Mouse (Mus musculus): ENCODE data around the gene Cyb5d2. TPM values are rescaled to one million over a fixed set of nuclear protein-coding genes. Genes with fewer than 3 reads are reported as not detected.

Cyb5d2 gene
- total and polyA plus RNA-seq, 2 experiments from 2014 or later = 7.3 to 10.2 TPM

GRCm38 (mm10) chr11:72821041-72821440, 25.1 kb upstream of the Cyb5d2 start:
- H3K27me3 ChIP-seq (ENCODE audit: control insufficient read depth, insufficient read depth, low read length) = no peaks in the 10 kb centered on the region
- ATAC-seq (ENCODE audit: insufficient read depth, low read depth) (no peak), DNase-seq (ENCODE audit: low spot score) (no peak)
- no peak overlapping the region for H3K27ac ChIP-seq (ENCODE audit: low read depth)
- H3K4me1 ChIP-seq (ENCODE audit: control insufficient read depth, insufficient read depth) = no peaks in the 10 kb centered on the region
- no peaks in the 10 kb centered on the region for H3K9me3 ChIP-seq (replicated peaks; ENCODE audit: control insufficient read depth, low read length)
- H3K4me3 ChIP-seq (ENCODE audit: low read depth, low read length) = no peak overlapping the region
- no peak overlapping the region for H3K9ac ChIP-seq (replicated peaks; ENCODE audit: low read depth, low read length)
- H3K4me2 ChIP-seq (ENCODE audit: low read depth, low read length) = no peak overlapping the region
- H3K36me3 ChIP-seq (replicated peaks; ENCODE audit: control insufficient read depth, insufficient read depth, low read length) = peaks cover 70% of the 10 kb centered on the region
- TF ChIP-seq CTCF (IDR thresholded peaks at IDR 0.05; ENCODE audit: low read depth) (no peak), EP300 (IDR thresholded peaks at IDR 0.05; ENCODE audit: low read depth) (no peak)
- 89% methylated on average over 7 of the region's 7 CpGs for WGBS

GRCm38 (mm10) chr11:72818067-72818466, 22.1 kb upstream of the Cyb5d2 start:
- no peaks in the 10 kb centered on the region for H3K4me1 ChIP-seq (ENCODE audit: control insufficient read depth, insufficient read depth)
- WGBS = 90% methylated on average over 7 of the region's 7 CpGs
- no peaks in the 10 kb centered on the region for H3K27me3 ChIP-seq (ENCODE audit: control insufficient read depth, insufficient read depth, low read length)
- no peak overlapping the region for H3K9ac ChIP-seq (replicated peaks; ENCODE audit: low read depth, low read length)
- peaks cover 46% of the 10 kb centered on the region for H3K36me3 ChIP-seq (replicated peaks; ENCODE audit: control insufficient read depth, insufficient read depth, low read length)
- TF ChIP-seq EP300 (IDR thresholded peaks at IDR 0.05; ENCODE audit: low read depth) (no peak), CTCF (IDR thresholded peaks at IDR 0.05; ENCODE audit: low read depth) (no peak)
- H3K9me3 ChIP-seq (replicated peaks; ENCODE audit: control insufficient read depth, low read length) = no peaks in the 10 kb centered on the region
- ATAC-seq (ENCODE audit: insufficient read depth, low read depth) (no peak), DNase-seq (ENCODE audit: low spot score) (no peak)
- H3K4me2 ChIP-seq (ENCODE audit: low read depth, low read length) = no peak overlapping the region
- no peak overlapping the region for H3K4me3 ChIP-seq (ENCODE audit: low read depth, low read length)
- H3K27ac ChIP-seq (ENCODE audit: low read depth) = no peak overlapping the region

DNA sequence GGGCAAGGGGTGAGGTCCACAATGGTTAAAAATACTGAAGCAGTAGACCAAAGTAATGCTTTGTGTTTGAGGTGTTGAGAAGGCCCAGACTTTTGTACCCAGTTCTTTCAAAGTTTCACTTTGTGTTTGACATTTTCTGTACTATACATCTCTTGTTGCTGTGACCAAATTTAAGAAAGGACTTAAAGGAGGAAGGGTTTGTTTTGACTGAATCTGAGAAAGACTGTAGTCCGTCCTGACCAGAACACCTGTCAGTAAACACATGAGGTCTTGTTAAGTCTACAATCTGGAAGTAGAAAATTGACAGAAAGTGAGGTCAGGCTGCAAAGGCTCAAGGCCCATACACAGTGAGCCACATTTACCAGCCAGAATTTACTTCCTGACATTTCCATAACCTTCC, 20.9 kb upstream of the Cyb5d2 start:
- ATAC-seq (ENCODE audit: insufficient read depth, low read depth) (no peak), DNase-seq (ENCODE audit: low spot score) (no peak)
- WGBS = 88% methylated on average over 1 of the region's 1 CpGs
- no peak overlapping the region for H3K4me2 ChIP-seq (ENCODE audit: low read depth, low read length)
- no peak overlapping the region for H3K9ac ChIP-seq (replicated peaks; ENCODE audit: low read depth, low read length)
- no peak overlapping the region for H3K4me3 ChIP-seq (ENCODE audit: low read depth, low read length)
- no peaks in the 10 kb centered on the region for H3K27me3 ChIP-seq (ENCODE audit: control insufficient read depth, insufficient read depth, low read length)
- H3K36me3 ChIP-seq (replicated peaks; ENCODE audit: control insufficient read depth, insufficient read depth, low read length) = peaks cover 36% of the 10 kb centered on the region
- no peaks in the 10 kb centered on the region for H3K4me1 ChIP-seq (ENCODE audit: control insufficient read depth, insufficient read depth)
- H3K27ac ChIP-seq (ENCODE audit: low read depth) = no peak overlapping the region
- no peaks in the 10 kb centered on the region for H3K9me3 ChIP-seq (replicated peaks; ENCODE audit: control insufficient read depth, low read length)
- TF ChIP-seq EP300 (IDR thresholded peaks at IDR 0.05; ENCODE audit: low read depth) (no peak), CTCF (IDR thresholded peaks at IDR 0.05; ENCODE audit: low read depth) (no peak)

GRCm38 (mm10) chr11:72814188-72814587, 18.2 kb upstream of the Cyb5d2 start:
- TF ChIP-seq CTCF (IDR thresholded peaks at IDR 0.05; ENCODE audit: low read depth) = no peak
- no peak for TF ChIP-seq EP300 (IDR thresholded peaks at IDR 0.05; ENCODE audit: low read depth)
- Histone ChIP-seq H3K27ac (ENCODE audit: low read depth) (no peak overlapping the region), H3K4me2 (ENCODE audit: low read depth, low read length) (no peak overlapping the region), H3K4me1 (ENCODE audit: control insufficient read depth, insufficient read depth) (no peaks in the 10 kb centered on the region), H3K36me3 (replicated peaks; ENCODE audit: control insufficient read depth, insufficient read depth, low read length) (peaks cover 11% of the 10 kb centered on the region), H3K9me3 (replicated peaks; ENCODE audit: control insufficient read depth, low read length) (no peaks in the 10 kb centered on the region), H3K27me3 (ENCODE audit: control insufficient read depth, insufficient read depth, low read length) (no peaks in the 10 kb centered on the region), H3K4me3 (ENCODE audit: low read depth, low read length) (no peak overlapping the region), H3K9ac (replicated peaks; ENCODE audit: low read depth, low read length) (no peak overlapping the region)
- no peak for ATAC-seq (ENCODE audit: insufficient read depth, low read depth)
- DNase-seq (ENCODE audit: low spot score) = no peak
- WGBS = 81% methylated on average over 2 of the region's 2 CpGs

DNA sequence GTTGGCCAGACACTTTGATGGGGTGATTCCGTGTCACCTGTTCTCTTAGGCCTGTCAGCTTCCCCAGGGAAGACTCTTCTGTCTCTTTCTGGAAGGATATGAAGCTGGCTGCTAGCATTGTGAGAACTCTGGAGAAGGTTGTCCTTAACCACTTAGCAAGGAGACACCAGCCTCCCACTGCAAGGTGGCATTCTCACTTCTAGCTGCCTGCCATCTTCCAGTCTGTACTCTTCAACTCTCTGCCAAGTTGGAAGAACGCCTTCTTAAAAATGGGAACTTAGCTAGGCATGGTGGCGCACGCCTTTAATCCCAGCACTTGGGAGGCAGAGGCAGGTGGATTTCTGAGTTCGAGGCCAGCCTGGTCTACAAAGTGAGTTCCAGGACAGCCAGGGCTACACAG, 17.7 kb upstream of the Cyb5d2 start:
- 94% methylated on average over 5 of the region's 5 CpGs for WGBS
- ATAC-seq (ENCODE audit: insufficient read depth, low read depth) = no peak
- no peaks in the 10 kb centered on the region for H3K27me3 ChIP-seq (ENCODE audit: control insufficient read depth, insufficient read depth, low read length)

DNA sequence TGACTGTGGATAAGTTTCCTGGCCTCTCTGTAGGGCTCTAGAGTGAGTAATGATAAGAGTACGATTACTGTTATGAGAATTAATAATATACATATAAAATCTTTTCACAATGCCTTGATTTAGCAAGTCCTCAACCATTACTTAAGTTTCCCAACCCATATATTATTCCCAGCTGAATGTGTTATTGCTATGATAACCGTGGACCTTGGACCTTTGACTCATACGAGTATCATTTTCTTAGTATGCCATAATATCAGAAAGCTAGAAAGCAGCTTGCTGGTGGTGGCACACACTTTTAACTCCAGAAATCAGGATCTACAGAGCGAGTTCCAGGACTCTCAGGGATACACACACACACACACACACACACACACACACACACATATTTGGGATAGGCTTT, 12.1 kb upstream of the Cyb5d2 start:
- Histone ChIP-seq H3K9me3 (replicated peaks; ENCODE audit: control insufficient read depth, low read length) (no peaks in the 10 kb centered on the region), H3K36me3 (replicated peaks; ENCODE audit: control insufficient read depth, insufficient read depth, low read length) (no peaks in the 10 kb centered on the region), H3K4me1 (ENCODE audit: control insufficient read depth, insufficient read depth) (peaks cover 37% of the 10 kb centered on the region), H3K4me3 (ENCODE audit: low read depth, low read length) (no peak overlapping the region), H3K9ac (replicated peaks; ENCODE audit: low read depth, low read length) (no peak overlapping the region), H3K4me2 (ENCODE audit: low read depth, low read length) (no peak overlapping the region), H3K27me3 (ENCODE audit: control insufficient read depth, insufficient read depth, low read length) (no peaks in the 10 kb centered on the region), H3K27ac (ENCODE audit: low read depth) (no peak overlapping the region)
- no peak for TF ChIP-seq CTCF (IDR thresholded peaks at IDR 0.05; ENCODE audit: low read depth)
- 66% methylated on average over 4 of the region's 4 CpGs for WGBS
- ATAC-seq (ENCODE audit: insufficient read depth, low read depth) = no peak
- DNase-seq (ENCODE audit: low spot score) = no peak

More for the DNA sequence above, 17.7 kb upstream of the Cyb5d2 start:
- TF ChIP-seq CTCF (IDR thresholded peaks at IDR 0.05; ENCODE audit: low read depth) (no peak), EP300 (IDR thresholded peaks at IDR 0.05; ENCODE audit: low read depth) (no peak)
- Histone ChIP-seq H3K9ac (replicated peaks; ENCODE audit: low read depth, low read length) (no peak overlapping the region), H3K4me1 (ENCODE audit: control insufficient read depth, insufficient read depth) (no peaks in the 10 kb centered on the region), H3K36me3 (replicated peaks; ENCODE audit: control insufficient read depth, insufficient read depth, low read length) (peaks cover 6% of the 10 kb centered on the region), H3K9me3 (replicated peaks; ENCODE audit: control insufficient read depth, low read length) (no peaks in the 10 kb centered on the region), H3K27ac (ENCODE audit: low read depth) (no peak overlapping the region), H3K4me3 (ENCODE audit: low read depth, low read length) (no peak overlapping the region), H3K4me2 (ENCODE audit: low read depth, low read length) (no peak overlapping the region)
- DNase-seq (ENCODE audit: low spot score) = no peak
